Mouse (Mus musculus) testis, adult 2 months (tissue): ENCODE data around the gene Ric8b.

ENCODE experiments used
- CTCF ChIP-seq: fragments of 200-500 bp; IDR thresholded peaks from 2 replicates; pipeline ENCODE4 v1.5.1; 2012; ENCODE audit warnings: low read depth, mild to moderate bottlenecking, inconsistent platforms, low read length, moderate library complexity; ENCODE audit not compliant: control insufficient read depth, insufficient read depth, insufficient replicate concordance
- POLR2A ChIP-seq: fragments of 200-500 bp; IDR thresholded peaks from 2 replicates; pipeline ENCODE4 v1.6.1; 2012; ENCODE audit warnings: low read depth, mild to moderate bottlenecking, inconsistent platforms, low read length, moderate library complexity; ENCODE audit not compliant: control insufficient read depth

- no peak for TF ChIP-seq POLR2A
- no peak for TF ChIP-seq CTCF
These were observed 70.2 kb downstream of the Ric8b start for GRCm38 (mm10) chr10:84987666-84988065.
